Mouse (Mus musculus): ENCODE data around the gene Dgke. TPM values are rescaled to one million over a fixed set of nuclear protein-coding genes. Genes with fewer than 3 reads are reported as not detected.

Gene Dgke
- polyA plus RNA-seq, 1 experiment from 2014 or later = 4.3 TPM

- WGBS = 34% methylated on average over 3 of the region's 3 CpGs
- H3K4me2 ChIP-seq (ENCODE audit: low read length) = no peak overlapping the region
- H3K36me3 ChIP-seq (ENCODE audit: control insufficient read depth, insufficient read depth, low read length) = peaks cover 51% of the 10 kb centered on the region
- DNase-seq (ENCODE audit: low spot score) (no peak), ATAC-seq (replicated peaks; ENCODE audit: low FRiP score, low TSS enrichment, low read depth) (no peak)
- H3K4me1 ChIP-seq (replicated peaks; ENCODE audit: control insufficient read depth, insufficient read depth, low read length) = no peaks in the 10 kb centered on the region
- H3K9ac ChIP-seq (ENCODE audit: low read length) = no peak overlapping the region
- no peaks in the 10 kb centered on the region for H3K27me3 ChIP-seq (replicated peaks; ENCODE audit: control insufficient read depth, insufficient read depth, low read length)
- no peaks in the 10 kb centered on the region for H3K9me3 ChIP-seq (ENCODE audit: control insufficient read depth, low read length)
- H3K27ac ChIP-seq (ENCODE audit: low read depth) = no peak overlapping the region
- H3K4me3 ChIP-seq (ENCODE audit: low read depth, low read length) = no peak overlapping the region
These were observed 27.3 kb downstream of the Dgke start for GRCm38 (mm10) chr11:89039325-89039724.

- peaks cover 46% of the 10 kb centered on the region for H3K36me3 ChIP-seq (ENCODE audit: control insufficient read depth, insufficient read depth, low read length)
- 89% methylated on average over 6 of the region's 6 CpGs for WGBS
These were observed 28.2 kb downstream of the Dgke start for GRCm38 (mm10) chr11:89038496-89038895.

GRCm38 (mm10) chr11:89035552-89035951 lies 31.1 kb downstream of the Dgke start:
- DNase-seq (ENCODE audit: low spot score) (no peak), ATAC-seq (replicated peaks; ENCODE audit: low FRiP score, low TSS enrichment, low read depth) (no peak)
- 83% methylated on average over 3 of the region's 3 CpGs for WGBS
- Histone ChIP-seq H3K27ac (ENCODE audit: low read depth) (no peak overlapping the region), H3K27me3 (replicated peaks; ENCODE audit: control insufficient read depth, insufficient read depth, low read length) (no peaks in the 10 kb centered on the region), H3K9ac (ENCODE audit: low read length) (no peak overlapping the region), H3K36me3 (ENCODE audit: control insufficient read depth, insufficient read depth, low read length) (peaks cover 21% of the 10 kb centered on the region), H3K4me3 (ENCODE audit: low read depth, low read length) (no peak overlapping the region), H3K4me1 (replicated peaks; ENCODE audit: control insufficient read depth, insufficient read depth, low read length) (no peaks in the 10 kb centered on the region), H3K9me3 (ENCODE audit: control insufficient read depth, low read length) (no peaks in the 10 kb centered on the region), H3K4me2 (ENCODE audit: low read length) (no peak overlapping the region)

More at GRCm38 (mm10) chr11:89038496-89038895, 28.2 kb downstream of the Dgke start:
- H3K27ac ChIP-seq (ENCODE audit: low read depth) = no peak overlapping the region
- no peaks in the 10 kb centered on the region for H3K9me3 ChIP-seq (ENCODE audit: control insufficient read depth, low read length)
- no peak overlapping the region for H3K4me3 ChIP-seq (ENCODE audit: low read depth, low read length)
- no peak overlapping the region for H3K4me2 ChIP-seq (ENCODE audit: low read length)
- no peaks in the 10 kb centered on the region for H3K4me1 ChIP-seq (replicated peaks; ENCODE audit: control insufficient read depth, insufficient read depth, low read length)
- ATAC-seq (replicated peaks; ENCODE audit: low FRiP score, low TSS enrichment, low read depth) = no peak
- no peaks in the 10 kb centered on the region for H3K27me3 ChIP-seq (replicated peaks; ENCODE audit: control insufficient read depth, insufficient read depth, low read length)
- no peak overlapping the region for H3K9ac ChIP-seq (ENCODE audit: low read length)
- DNase-seq (ENCODE audit: low spot score) = no peak

- no peak overlapping the region for H3K4me2 ChIP-seq (ENCODE audit: low read length)
- DNase-seq (ENCODE audit: low spot score) (no peak), ATAC-seq (replicated peaks; ENCODE audit: low FRiP score, low TSS enrichment, low read depth) (no peak)
- no peak overlapping the region for H3K27ac ChIP-seq (ENCODE audit: low read depth)
- H3K27me3 ChIP-seq (replicated peaks; ENCODE audit: control insufficient read depth, insufficient read depth, low read length) = no peaks in the 10 kb centered on the region
- no peaks in the 10 kb centered on the region for H3K4me1 ChIP-seq (replicated peaks; ENCODE audit: control insufficient read depth, insufficient read depth, low read length)
- H3K4me3 ChIP-seq (ENCODE audit: low read depth, low read length) = no peak overlapping the region
- H3K9me3 ChIP-seq (ENCODE audit: control insufficient read depth, low read length) = no peaks in the 10 kb centered on the region
- no peak overlapping the region for H3K9ac ChIP-seq (ENCODE audit: low read length)
- peaks cover 11% of the 10 kb centered on the region for H3K36me3 ChIP-seq (ENCODE audit: control insufficient read depth, insufficient read depth, low read length)
These were observed 32.1 kb downstream of the Dgke start for GRCm38 (mm10) chr11:89034592-89034991.

DNA sequence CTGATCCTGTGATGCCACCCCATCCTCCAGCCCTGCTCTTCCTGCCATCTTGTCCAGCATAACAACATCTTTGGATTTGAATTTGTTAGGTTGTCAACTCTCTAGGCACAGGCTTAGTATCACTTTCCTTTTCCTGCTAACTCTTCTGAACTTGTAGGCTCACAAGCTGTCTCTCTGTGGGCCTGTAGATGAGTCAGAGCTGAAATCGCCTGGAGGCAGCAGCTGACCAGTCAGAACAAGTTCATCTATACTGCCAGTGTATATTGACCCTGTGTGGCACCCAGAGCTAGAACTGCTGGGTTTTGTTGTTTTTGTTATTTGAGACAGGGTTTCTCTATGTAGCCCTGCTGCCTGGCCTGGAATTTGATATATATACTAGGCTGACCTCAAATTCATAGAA lies 35.5 kb downstream of the Dgke start:
- no peak overlapping the region for H3K4me2 ChIP-seq (ENCODE audit: low read length)
- no peak for DNase-seq (ENCODE audit: low spot score)
- H3K4me1 ChIP-seq (replicated peaks; ENCODE audit: control insufficient read depth, insufficient read depth, low read length) = no peaks in the 10 kb centered on the region
- ATAC-seq (replicated peaks; ENCODE audit: low FRiP score, low TSS enrichment, low read depth) = no peak
- H3K27ac ChIP-seq (ENCODE audit: low read depth) = no peak overlapping the region
- no peaks in the 10 kb centered on the region for H3K9me3 ChIP-seq (ENCODE audit: control insufficient read depth, low read length)
- no peak overlapping the region for H3K4me3 ChIP-seq (ENCODE audit: low read depth, low read length)
- WGBS = 72% methylated on average over 1 of the region's 1 CpGs
- no peaks in the 10 kb centered on the region for H3K27me3 ChIP-seq (replicated peaks; ENCODE audit: control insufficient read depth, insufficient read depth, low read length)
- H3K9ac ChIP-seq (ENCODE audit: low read length) = no peak overlapping the region
- no peaks in the 10 kb centered on the region for H3K36me3 ChIP-seq (ENCODE audit: control insufficient read depth, insufficient read depth, low read length)

DNA sequence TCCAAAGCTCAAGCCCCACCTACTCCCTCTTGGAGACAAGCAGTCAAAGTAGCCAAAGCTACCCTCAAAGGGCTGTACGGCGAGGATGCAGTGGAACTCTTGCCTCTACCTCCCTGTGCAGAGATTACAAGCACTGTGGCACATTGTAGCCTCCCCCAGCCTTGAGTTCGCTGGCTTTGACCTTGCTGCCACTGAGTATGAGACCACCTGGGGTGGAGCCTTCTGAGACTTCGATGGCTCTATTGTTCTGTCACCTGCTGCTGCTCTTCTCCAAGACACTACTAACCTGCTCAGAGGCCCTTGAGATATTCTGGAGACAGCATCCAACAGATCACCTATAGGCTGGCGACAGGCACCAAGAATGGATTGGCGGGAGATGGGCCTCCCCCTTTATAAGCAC lies 36.1 kb downstream of the Dgke start:
- no peaks in the 10 kb centered on the region for H3K4me1 ChIP-seq (replicated peaks; ENCODE audit: control insufficient read depth, insufficient read depth, low read length)
- WGBS = 81% methylated on average over 6 of the region's 6 CpGs

DNA sequence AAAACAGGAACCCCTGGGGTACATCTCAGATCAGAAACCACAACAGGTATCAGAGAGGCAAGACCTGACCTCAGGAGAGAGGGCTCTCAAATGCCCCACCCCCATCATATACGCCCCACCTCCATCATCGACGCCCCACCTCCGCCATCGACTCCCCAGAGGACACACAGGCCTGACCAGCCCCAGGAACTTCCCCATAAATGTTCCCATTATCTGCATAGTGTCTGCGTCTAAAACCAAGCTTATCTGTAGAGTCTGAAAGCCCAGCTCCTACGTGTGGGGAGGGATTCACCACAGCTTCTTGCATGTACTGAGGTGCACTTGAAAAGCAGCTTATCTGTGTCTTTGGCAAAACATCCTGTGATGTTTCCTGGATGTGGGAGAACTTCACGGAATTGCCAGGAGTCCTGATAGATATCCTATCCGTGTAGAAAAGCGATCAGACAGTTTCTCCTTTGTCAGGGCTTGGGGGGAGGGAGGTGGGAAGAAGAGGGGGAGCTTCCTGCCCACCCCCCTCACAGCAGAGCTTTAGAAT lies 37.7 kb downstream of the Dgke start:
- Histone ChIP-seq H3K27me3 (replicated peaks; ENCODE audit: control insufficient read depth, insufficient read depth, low read length) (no peaks in the 10 kb centered on the region), H3K9me3 (ENCODE audit: control insufficient read depth, low read length) (no peaks in the 10 kb centered on the region), H3K4me3 (ENCODE audit: low read depth, low read length) (no peak overlapping the region), H3K36me3 (ENCODE audit: control insufficient read depth, insufficient read depth, low read length) (no peaks in the 10 kb centered on the region), H3K4me2 (ENCODE audit: low read length) (no peak overlapping the region), H3K27ac (ENCODE audit: low read depth) (no peak overlapping the region; the same call in 1 of the 2 replicates), H3K4me1 (replicated peaks; ENCODE audit: control insufficient read depth, insufficient read depth, low read length) (peaks cover 8% of the 10 kb centered on the region), H3K9ac (ENCODE audit: low read length) (no peak overlapping the region)
- WGBS = 44% methylated on average over 10 of the region's 10 CpGs
- ATAC-seq (replicated peaks; ENCODE audit: low FRiP score, low TSS enrichment, low read depth) = no peak
- DNase-seq (ENCODE audit: low spot score) = no peak

More for the DNA sequence above, 36.1 kb downstream of the Dgke start:
- Histone ChIP-seq H3K4me3 (ENCODE audit: low read depth, low read length) (no peak overlapping the region), H3K27me3 (replicated peaks; ENCODE audit: control insufficient read depth, insufficient read depth, low read length) (no peaks in the 10 kb centered on the region), H3K9me3 (ENCODE audit: control insufficient read depth, low read length) (no peaks in the 10 kb centered on the region), H3K36me3 (ENCODE audit: control insufficient read depth, insufficient read depth, low read length) (no peaks in the 10 kb centered on the region), H3K9ac (ENCODE audit: low read length) (no peak overlapping the region), H3K4me2 (ENCODE audit: low read length) (no peak overlapping the region), H3K27ac (ENCODE audit: low read depth) (no peak overlapping the region)
- DNase-seq (ENCODE audit: low spot score) (no peak), ATAC-seq (replicated peaks; ENCODE audit: low FRiP score, low TSS enrichment, low read depth) (no peak)

DNA sequence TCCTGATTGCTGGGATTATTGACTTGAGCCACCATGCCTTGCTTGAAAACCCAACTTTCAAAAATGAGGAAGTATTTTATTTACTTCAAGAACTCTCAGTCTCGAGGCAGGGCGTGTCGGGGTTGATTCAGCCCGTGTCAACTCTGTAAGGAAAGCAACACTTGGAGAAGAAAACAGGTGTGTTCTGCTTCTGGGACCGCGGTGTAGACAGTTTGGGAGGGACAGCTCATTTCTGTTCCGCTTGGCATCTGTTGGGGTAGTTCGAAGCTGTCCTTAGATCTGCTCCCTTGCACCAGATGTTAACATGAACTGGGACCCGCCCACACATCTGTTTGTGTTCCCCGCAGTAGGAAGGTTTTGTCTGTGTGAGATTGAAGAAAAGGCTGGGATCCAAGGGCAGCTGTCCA lies 38.7 kb downstream of the Dgke start:
- 72% methylated on average over 10 of the region's 10 CpGs for WGBS
- peak overlapping the region; percentile 11; the same call in 1 of the 2 replicates for H3K27ac ChIP-seq (ENCODE audit: low read depth)
- no peak overlapping the region for H3K9ac ChIP-seq (ENCODE audit: low read length)
- H3K4me1 ChIP-seq (replicated peaks; ENCODE audit: control insufficient read depth, insufficient read depth, low read length) = peaks cover 8% of the 10 kb centered on the region
- H3K36me3 ChIP-seq (ENCODE audit: control insufficient read depth, insufficient read depth, low read length) = no peaks in the 10 kb centered on the region
- DNase-seq (ENCODE audit: low spot score) (no peak), ATAC-seq (replicated peaks; ENCODE audit: low FRiP score, low TSS enrichment, low read depth) (no peak)
- no peak overlapping the region for H3K4me3 ChIP-seq (ENCODE audit: low read depth, low read length)
- H3K4me2 ChIP-seq (ENCODE audit: low read length) = no peak overlapping the region
- H3K9me3 ChIP-seq (ENCODE audit: control insufficient read depth, low read length) = no peaks in the 10 kb centered on the region
- H3K27me3 ChIP-seq (replicated peaks; ENCODE audit: control insufficient read depth, insufficient read depth, low read length) = no peaks in the 10 kb centered on the region

GRCm38 (mm10) chr11:89026117-89026516 lies 40.5 kb downstream of the Dgke start:
- ATAC-seq (replicated peaks; ENCODE audit: low FRiP score, low TSS enrichment, low read depth) = no peak
- no peaks in the 10 kb centered on the region for H3K36me3 ChIP-seq (ENCODE audit: control insufficient read depth, insufficient read depth, low read length)
- 91% methylated on average over 3 of the region's 3 CpGs for WGBS

More at GRCm38 (mm10) chr11:89026117-89026516, 40.5 kb downstream of the Dgke start:
- Histone ChIP-seq H3K27ac (ENCODE audit: low read depth) (no peak overlapping the region), H3K4me1 (replicated peaks; ENCODE audit: control insufficient read depth, insufficient read depth, low read length) (peaks cover 8% of the 10 kb centered on the region), H3K9me3 (ENCODE audit: control insufficient read depth, low read length) (no peaks in the 10 kb centered on the region), H3K4me3 (ENCODE audit: low read depth, low read length) (no peak overlapping the region), H3K4me2 (ENCODE audit: low read length) (no peak overlapping the region), H3K9ac (ENCODE audit: low read length) (no peak overlapping the region), H3K27me3 (replicated peaks; ENCODE audit: control insufficient read depth, insufficient read depth, low read length) (no peaks in the 10 kb centered on the region)
- no peak for DNase-seq (ENCODE audit: low spot score)

Data from intestine, embryonic 14.5 days (tissue).